ENCODE assay signal across 9 mouse cellular contexts in genomic region chr16:45786639-45787038, GRCm38 (mm10). TPM values are rescaled to one million over a fixed set of nuclear protein-coding genes. Genes with fewer than 3 reads are reported as not detected.
A peak's percentile ranks its signal among the peaks of the same experiment; 100 is the strongest.
DNase-seq lines count a peak whose midpoint lies in the region; ATAC-seq and TF ChIP-seq lines count a peak whose summit lies in the region.
"Had no signal": no experiment of that assay in that cellular context is flagged by ENCODE, and none has a peak within 500 bp of the region (broad histone marks: within the 10 kb centered on the region; RNA-seq: fewer than 3 reads in every experiment).

No protein-coding gene starts in this region.

- TF ChIP-seq CTCF in heart, postnatal 0 days (IDR thresholded peaks at IDR 0.05; ENCODE audit: low read depth), result peak; percentile 38

- ATAC-seq in heart, postnatal 0 days (ENCODE audit: insufficient read depth, low read depth), result no peak; the same call in 1 of the 2 replicates
- peak; percentile 45; the same call in 1 of the 2 replicates for ATAC-seq in liver, embryonic 16.5 days (ENCODE audit: low read depth)

- intact Hi-C loops in heart, postnatal 14 days (cut with DNase I), result no loop called here

- H3K9ac ChIP-seq in heart, postnatal 0 days (replicated peaks; ENCODE audit: low read depth, low read length), result no peak overlapping the region
- no peak overlapping the region for H3K9ac ChIP-seq in liver, embryonic 16.5 days (ENCODE audit: low read depth, low read length)
- H3K9ac ChIP-seq: heart, embryonic 15.5 days had no signal

- peaks cover 57% of the 10 kb centered on the region for H3K36me3 ChIP-seq in heart, postnatal 0 days (replicated peaks; ENCODE audit: control insufficient read depth, insufficient read depth, low read length)
- no peaks in the 10 kb centered on the region for H3K36me3 ChIP-seq in liver, embryonic 16.5 days (ENCODE audit: control insufficient read depth, insufficient read depth)

- no peak for DNase-seq in heart, postnatal 0 days (ENCODE audit: low spot score)
- no peak for DNase-seq in heart, postnatal 14 days
- DNase-seq in A20 (ENCODE audit: low read depth, low spot score) (peak; percentile 35), WW6 (ENCODE audit: low read depth, low spot score) (peak; percentile 16)
- DNase-seq in urinary bladder, postnatal 14 days (ENCODE audit: low spot score), result no peak
- no peak for DNase-seq in right cerebral cortex, postnatal 4 days
- DNase-seq in spleen, adult 18-20 months, result no peak

- 31% methylated on average over 8 of the region's 8 CpGs for WGBS in heart, postnatal 0 days
- 17% methylated on average over 8 of the region's 8 CpGs for WGBS in liver, embryonic 16.5 days (ENCODE audit: insufficient replicate concordance)

- no peaks in the 10 kb centered on the region for H3K27me3 ChIP-seq in heart, postnatal 0 days (ENCODE audit: control insufficient read depth, insufficient read depth, low read length)
- H3K27me3 ChIP-seq in liver, embryonic 16.5 days (ENCODE audit: control insufficient read depth, insufficient read depth, low read depth, low read length), result no peaks in the 10 kb centered on the region
- H3K27me3 ChIP-seq: heart, embryonic 15.5 days had no signal

- no peak overlapping the region for H3K4me3 ChIP-seq in heart, postnatal 0 days (ENCODE audit: low read depth, low read length)
- no peak overlapping the region for H3K4me3 ChIP-seq in liver, embryonic 16.5 days (ENCODE audit: low read depth, low read length)
- H3K4me3 ChIP-seq: heart, embryonic 15.5 days had no signal

- no peak overlapping the region for H3K4me2 ChIP-seq in heart, postnatal 0 days (ENCODE audit: low read depth, low read length)
- no peak overlapping the region for H3K4me2 ChIP-seq in liver, embryonic 16.5 days (ENCODE audit: low read depth, low read length)
- H3K4me2 ChIP-seq: heart, embryonic 15.5 days had no signal

- H3K9me3 ChIP-seq in heart, postnatal 0 days (replicated peaks; ENCODE audit: control insufficient read depth, low read length), result no peaks in the 10 kb centered on the region
- no peaks in the 10 kb centered on the region for H3K9me3 ChIP-seq in liver, embryonic 16.5 days (replicated peaks; ENCODE audit: control insufficient read depth, low read length)
- H3K9me3 ChIP-seq: heart, embryonic 15.5 days had no signal

- no peak overlapping the region; the same call in 1 of the 2 replicates for H3K27ac ChIP-seq in heart, postnatal 0 days (ENCODE audit: low read depth)
- H3K27ac ChIP-seq in liver, embryonic 16.5 days (ENCODE audit: low read length), result no peak overlapping the region
- H3K27ac ChIP-seq: heart, embryonic 15.5 days had no signal

- no peak for TF ChIP-seq EP300 in heart, postnatal 0 days (IDR thresholded peaks at IDR 0.05; ENCODE audit: low read depth)

- no peaks in the 10 kb centered on the region for H3K4me1 ChIP-seq in heart, postnatal 0 days (ENCODE audit: control insufficient read depth, insufficient read depth)
- no peaks in the 10 kb centered on the region for H3K4me1 ChIP-seq in liver, embryonic 16.5 days (ENCODE audit: control insufficient read depth, low read depth, low read length)
- H3K4me1 ChIP-seq: heart, embryonic 15.5 days had no signal

RNA-seq across cellular contexts. Expression of gene Abhd10, which starts 43.9 kb away (rescaled TPM):
- total RNA-seq in heart, postnatal 0 days (2014; rRNA removed; ENCODE audit: low replicate concordance), result 8.7 and 10.4 TPM in 2 replicates
- 30.8 and 32.8 TPM in 2 replicates for polyA plus RNA-seq in heart, postnatal 0 days (2015; fragmentation: Nextera tagmentation; extraction: Ambion mirVana)
- total RNA-seq in heart, postnatal 14 days (2021), result 10 to 100 TPM; 17.3 to 18.9 TPM
- 13.6 and 15.5 TPM in 2 replicates for polyA plus RNA-seq in liver, embryonic 16.5 days (2015; fragmentation: Nextera tagmentation; extraction: Ambion mirVana)

Comparison
In these comparisons a context has a peak if more than half of its experiments do, and no peak if none do; other contexts are left out.
1. DNase-seq: peak in A20 (single experiment) and WW6 (single experiment); none in heart, postnatal 0 days (single experiment), heart, postnatal 14 days (0 of 2), urinary bladder, postnatal 14 days (single experiment), right cerebral cortex, postnatal 4 days (single experiment) and spleen, adult 18-20 months (0 of 2).